Mouse (Mus musculus) lung, adult 2 months (tissue): ENCODE data around the gene Ptgis.

Experiments used
- CTCF ChIP-seq: fragments of 200-500 bp; IDR thresholded peaks from 2 replicates; pipeline ENCODE4 v1.5.1; 2011; ENCODE audit warnings: mild to moderate bottlenecking, low read length, control low read depth; ENCODE audit not compliant: insufficient read depth
- POLR2A ChIP-seq: fragments of 200-500 bp; IDR thresholded peaks from 2 replicates; pipeline ENCODE4 v1.6.1; 2011; ENCODE audit warnings: low read depth, mild to moderate bottlenecking, control low read depth, low read length, borderline replicate concordance; ENCODE audit errors: extremely low read depth

GRCm38 (mm10) chr2:167212089-167212488 lies 28.3 kb downstream of the Ptgis start:
- TF ChIP-seq CTCF (no peak), POLR2A (no peak)
